Mouse (Mus musculus) gonadal fat pad, adult 2 months (tissue): ENCODE data around the gene Txnrd1. TPM values are rescaled to one million over a fixed set of nuclear protein-coding genes. Genes with fewer than 3 reads are reported as not detected.

Experiments
- DNase-seq: peaks from one replicate; pipeline ENCODE4 v3.0.0-alpha.2; 2012; ENCODE audit warnings: low read depth
- polyA plus RNA-seq: library from polyadenylated mRNA; depleted of rRNA; stranded (reverse); fragments of >200 nt; gene quantifications from 2 replicates; pipeline ENCODE4 v1.2.3, GENCODE M21; 2012

Txnrd1 gene
- polyA plus RNA-seq, 1 experiment, result 36.1 TPM

DNA sequence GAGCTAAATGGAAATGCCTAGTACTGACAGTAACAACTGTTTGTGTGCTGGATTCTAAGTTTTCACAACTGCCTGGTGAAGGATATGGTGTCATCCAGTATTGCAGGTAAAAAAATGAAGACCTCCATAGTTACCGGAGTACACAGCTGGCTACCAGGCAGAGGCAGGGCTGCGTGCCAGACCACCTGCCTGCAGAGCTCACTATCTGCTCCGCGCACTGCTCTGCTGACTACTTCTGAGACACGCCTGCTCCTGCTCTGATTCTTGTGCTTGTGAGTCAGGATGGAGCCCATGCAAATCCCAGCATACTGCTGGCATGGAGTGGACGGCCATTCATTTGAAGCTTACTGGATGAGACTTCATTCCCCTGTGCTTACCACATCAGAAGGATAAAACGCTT lies 30.1 kb downstream of the Txnrd1 start:
- DNase-seq, result no peak

GRCm38 (mm10) chr10:82866356-82866755 lies 32.6 kb downstream of the Txnrd1 start, which contains the start of gene Eid3:
Gene Eid3, plus strand, starts transcription at chr10:82866626.
- no peak for DNase-seq

GRCm38 (mm10) chr10:82866832-82867231 lies 33.1 kb downstream of the Txnrd1 start:
- DNase-seq, result no peak

- no peak for DNase-seq
Observed at GRCm38 (mm10) chr10:82868418-82869086, 34.8 kb downstream of the Txnrd1 start.

DNA sequence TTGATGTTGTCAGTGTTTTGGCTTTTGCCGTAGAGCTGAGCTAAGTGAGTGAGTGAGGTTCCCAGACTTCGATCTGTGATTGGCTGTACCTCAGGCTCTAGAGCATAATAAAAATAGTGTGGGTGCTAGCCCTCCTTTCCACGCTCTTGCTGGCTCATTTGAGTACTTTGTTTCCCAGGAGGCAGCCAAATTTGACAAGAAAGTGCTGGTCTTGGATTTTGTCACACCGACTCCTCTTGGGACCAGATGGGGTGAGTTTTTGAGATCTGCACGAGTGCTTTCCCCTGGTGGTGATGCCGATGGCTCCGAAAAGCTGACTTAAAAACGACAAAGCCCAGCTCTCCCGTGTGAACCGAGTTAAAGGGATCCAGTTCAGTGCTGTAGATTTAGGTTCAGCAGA lies 41.7 kb downstream of the Txnrd1 start:
- DNase-seq, result no peak

- no peak for DNase-seq
Observed at GRCm38 (mm10) chr10:82876076-82876796, 42.5 kb downstream of the Txnrd1 start.

- no peak for DNase-seq
Observed at GRCm38 (mm10) chr10:82887354-82887753, 53.6 kb downstream of the Txnrd1 start.

DNA sequence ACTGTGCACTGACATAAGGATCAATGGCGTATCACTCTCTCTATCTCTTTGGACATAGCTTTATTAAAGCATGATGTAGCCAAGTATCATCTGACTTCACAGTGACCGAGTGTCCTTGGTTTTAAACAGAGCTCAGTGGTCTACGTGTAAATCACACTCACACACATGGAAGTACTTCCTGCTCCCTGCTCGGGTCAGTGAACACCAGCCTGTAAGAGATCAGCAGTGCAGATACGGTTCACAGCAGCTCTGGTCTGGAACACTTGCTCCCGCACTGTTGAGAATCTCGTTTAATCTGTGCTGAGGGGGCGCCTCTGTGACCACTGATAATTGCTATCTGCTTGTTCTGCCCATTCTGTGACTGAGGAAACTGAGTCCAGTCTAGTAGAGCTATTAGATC lies 54.8 kb downstream of the Txnrd1 start:
- DNase-seq, result no peak

GRCm38 (mm10) chr10:82889447-82889973 lies 55.8 kb downstream of the Txnrd1 start:
- DNase-seq, result peak; percentile 96

DNA sequence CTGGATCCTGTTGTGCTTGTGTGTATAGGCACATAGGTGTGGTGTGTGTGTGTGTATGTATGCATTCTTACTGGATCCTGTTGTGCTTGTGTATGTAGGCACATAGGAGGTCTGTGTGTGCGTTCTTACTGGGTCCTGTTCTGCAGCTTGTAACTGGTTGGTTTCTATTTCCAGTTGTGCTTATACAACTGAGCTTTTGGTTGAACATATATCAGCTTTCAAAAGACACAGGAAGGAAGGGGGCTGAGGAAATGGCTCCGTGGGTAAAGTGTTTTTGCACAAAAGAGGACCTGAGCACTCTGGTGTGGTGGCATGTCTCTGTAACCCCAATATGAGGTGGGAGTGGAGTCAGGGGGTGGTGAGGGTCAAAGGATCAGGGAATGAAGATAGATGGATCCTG lies 57.2 kb downstream of the Txnrd1 start:
- DNase-seq, result no peak

GRCm38 (mm10) chr10:82891427-82891826 lies 57.7 kb downstream of the Txnrd1 start:
- DNase-seq, result no peak

DNA sequence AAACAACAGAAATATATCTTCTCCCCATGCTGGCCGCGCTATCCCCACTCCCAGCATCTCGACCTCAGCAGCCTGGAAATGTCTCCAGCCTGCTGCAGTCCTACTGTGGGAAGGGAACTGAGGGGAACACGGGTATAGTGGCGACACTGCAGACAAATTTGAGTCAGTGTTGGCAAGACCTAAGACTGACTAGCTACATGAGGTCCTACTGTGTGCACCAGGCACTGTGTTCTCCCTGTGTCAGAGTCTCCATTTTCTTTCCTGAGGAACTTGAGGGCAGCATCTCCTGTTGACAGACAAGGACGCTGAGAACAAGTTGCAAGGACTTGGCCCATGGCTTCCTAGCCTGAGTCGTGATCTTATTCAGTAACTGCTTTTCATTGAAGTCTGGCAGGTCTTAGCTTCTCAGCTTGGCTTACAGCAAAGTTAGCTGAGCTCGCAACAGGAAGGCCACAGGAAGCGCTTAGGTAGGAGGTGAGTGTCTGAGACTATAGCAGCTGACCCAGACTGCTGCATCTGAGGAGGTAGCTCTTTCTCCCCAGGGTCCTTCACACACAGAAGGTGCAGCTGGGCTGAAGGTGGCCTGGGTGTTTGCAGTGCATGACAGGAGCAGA lies 58.8 kb downstream of the Txnrd1 start:
- no peak for DNase-seq

DNA sequence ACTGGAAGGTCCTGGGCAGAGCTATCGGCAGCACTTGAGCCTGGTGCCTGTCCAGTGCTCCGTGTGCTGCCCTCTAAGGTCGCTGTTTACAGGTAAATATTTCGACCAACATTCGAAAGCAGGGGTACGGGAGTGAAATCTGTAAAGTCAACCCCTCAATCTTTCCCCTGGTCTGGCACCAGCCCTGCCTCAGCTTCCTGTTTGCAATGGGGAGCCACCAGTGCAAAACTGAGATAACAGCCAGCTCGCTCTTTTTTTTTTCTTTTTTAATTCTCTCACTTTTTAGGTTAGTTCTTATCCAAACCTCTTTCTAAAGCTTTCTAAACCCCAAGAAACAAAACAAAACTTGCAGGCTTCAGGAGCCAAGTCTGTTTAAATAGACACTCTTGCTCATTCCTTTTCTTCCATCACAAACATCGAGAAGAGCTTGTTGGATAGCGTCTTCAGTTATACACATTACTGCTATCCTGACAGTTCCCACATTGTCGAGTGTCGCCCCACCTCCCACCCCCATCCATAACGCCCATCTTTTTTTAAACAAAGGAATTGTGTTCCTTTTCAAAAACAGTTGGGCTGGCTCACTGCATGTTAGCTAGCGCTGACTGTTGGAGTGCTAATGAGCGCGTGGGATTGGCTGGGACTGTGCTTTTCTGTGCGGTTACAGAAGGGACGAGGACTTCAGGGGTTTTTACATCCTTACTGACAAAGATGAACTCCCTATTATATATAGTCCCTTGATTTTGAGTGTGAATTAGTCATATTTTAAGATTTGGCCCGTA lies 60.3 kb downstream of the Txnrd1 start:
- no peak for DNase-seq

GRCm38 (mm10) chr10:82897936-82898335 lies 64.2 kb downstream of the Txnrd1 start:
- DNase-seq, result no peak

DNA sequence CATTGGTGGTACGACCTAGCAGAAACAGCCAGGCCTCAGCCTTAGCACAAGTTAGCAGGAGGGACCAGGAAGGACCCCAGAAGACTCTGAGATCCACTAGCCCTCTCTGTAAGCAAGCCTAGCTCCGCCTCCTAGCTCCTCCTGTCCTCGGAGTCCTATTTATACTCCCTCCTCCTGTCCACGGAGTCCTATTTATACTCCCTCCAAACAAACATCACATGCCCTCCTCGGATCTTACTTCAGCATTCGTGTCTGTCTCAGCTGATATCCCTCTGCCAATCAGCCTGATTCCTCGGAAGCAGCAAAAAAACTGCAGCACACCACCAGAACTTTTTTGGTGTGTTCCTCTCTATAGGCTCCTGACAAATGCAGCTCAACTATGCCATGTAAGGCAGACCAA lies 65.1 kb downstream of the Txnrd1 start:
- DNase-seq, result no peak

DNA sequence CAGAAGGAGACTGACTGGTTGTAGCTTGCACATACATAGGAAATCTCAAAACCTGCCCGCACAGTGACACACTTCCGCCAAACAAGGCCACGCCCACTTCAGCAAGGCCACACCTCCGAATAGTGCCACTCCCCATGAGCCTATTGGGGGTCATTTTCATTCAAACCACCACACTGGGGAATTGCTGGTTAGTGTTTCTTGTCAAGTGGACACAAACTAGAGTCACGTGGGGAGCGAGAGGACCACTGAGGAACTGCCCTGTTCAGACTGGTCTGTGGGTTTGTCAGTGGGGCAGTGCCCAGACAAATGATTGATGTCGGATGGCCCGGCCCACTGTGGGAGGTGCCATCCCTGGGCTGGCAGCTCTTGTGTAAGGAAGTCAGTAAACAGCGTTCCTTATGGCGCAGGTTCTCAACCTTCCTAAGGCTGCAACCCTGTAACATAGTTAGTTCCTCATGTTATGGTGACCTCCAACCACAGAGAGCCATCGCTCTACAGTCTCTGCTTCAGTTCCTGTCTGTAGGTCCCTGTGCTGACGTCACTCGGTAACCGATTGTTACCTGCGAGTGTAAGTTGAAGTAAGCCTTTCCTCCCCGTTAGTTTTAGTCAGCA lies 66.2 kb downstream of the Txnrd1 start:
- DNase-seq, result no peak

GRCm38 (mm10) chr10:82900546-82900945 lies 66.8 kb downstream of the Txnrd1 start:
- DNase-seq, result no peak

- DNase-seq, result no peak
Observed at GRCm38 (mm10) chr10:82901436-82901835, 67.7 kb downstream of the Txnrd1 start.

DNA sequence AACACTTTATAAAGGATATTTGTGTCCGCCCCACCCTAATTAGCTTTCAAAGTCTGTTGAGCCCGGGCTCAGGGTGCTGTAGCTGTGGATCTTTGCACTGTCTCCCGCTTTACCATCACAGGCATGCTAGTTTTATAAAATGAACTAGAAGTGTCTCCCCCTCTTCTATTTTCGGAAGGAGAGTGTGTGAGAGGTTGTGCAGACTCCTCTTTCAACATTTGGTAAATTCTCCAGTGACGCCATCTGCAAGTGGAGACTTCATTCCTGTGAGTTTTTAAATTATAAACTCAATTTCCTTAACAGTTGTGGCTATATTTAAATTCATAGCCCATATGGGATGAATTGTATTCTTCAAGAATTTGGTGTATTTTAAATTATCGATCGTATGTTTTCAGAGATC lies 74.8 kb downstream of the Txnrd1 start:
- no peak for DNase-seq

GRCm38 (mm10) chr10:82909382-82909781 lies 75.6 kb downstream of the Txnrd1 start:
- DNase-seq, result no peak

DNA sequence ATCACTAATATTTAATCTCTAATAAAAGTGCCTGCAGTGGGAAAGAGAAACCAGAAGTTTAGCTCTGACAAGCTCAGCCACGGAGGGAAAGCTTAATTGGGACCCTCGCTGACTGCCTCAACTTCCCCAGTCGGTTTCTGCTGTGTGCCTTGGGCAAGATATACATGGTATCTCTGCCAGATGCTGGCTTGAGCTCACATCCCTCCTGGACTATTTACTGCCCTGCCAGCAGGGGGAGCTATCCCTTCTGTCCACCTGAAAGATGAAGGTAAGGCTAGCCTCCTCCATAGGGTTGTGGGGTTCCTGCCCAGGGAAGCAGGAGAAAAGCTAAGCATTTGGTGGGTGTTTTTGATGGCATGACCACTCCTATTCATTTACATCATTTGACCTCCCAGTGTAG lies 76.4 kb downstream of the Txnrd1 start:
- no peak for DNase-seq

- no peak for DNase-seq
Observed at GRCm38 (mm10) chr10:82913238-82913637, 79.5 kb downstream of the Txnrd1 start.
